Mouse (Mus musculus) midbrain, embryonic 16.5 days (tissue): ENCODE data around the gene Cpm. TPM values are rescaled to one million over a fixed set of nuclear protein-coding genes. Genes with fewer than 3 reads are reported as not detected.

Experiments used
- ATAC-seq: fragments of 200-750 bp; cut with Nextera tagmentation; 2 replicates; pipeline ENCODE4 v1.8.0; 2017; ENCODE audit warnings: moderate TSS enrichment
- H3K27ac ChIP-seq: fragments of 300-500 bp; sonication (generic); 2 replicates; pipeline ENCODE4 v1.5.1; 2014; ENCODE audit warnings: mild to moderate bottlenecking, low read length, mixed read lengths
- H3K27me3 ChIP-seq: fragments of 300-500 bp; sonication (generic); 2 replicates; pipeline ENCODE4 v1.6.1; 2014; ENCODE audit warnings: low read depth, low read length, mixed read lengths; ENCODE audit not compliant: control insufficient read depth, insufficient read depth
- H3K36me3 ChIP-seq: fragments of 300-500 bp; sonication (generic); 2 replicates; pipeline ENCODE4 v1.6.1; 2014; ENCODE audit warnings: mild to moderate bottlenecking, low read length, moderate library complexity, mixed read lengths; ENCODE audit not compliant: control insufficient read depth, insufficient read depth
- H3K4me1 ChIP-seq: fragments of 300-500 bp; sonication (generic); 2 replicates; pipeline ENCODE4 v1.6.1; 2014; ENCODE audit warnings: mild to moderate bottlenecking, low read length, mixed read lengths; ENCODE audit not compliant: control insufficient read depth, insufficient read depth
- H3K4me2 ChIP-seq: fragments of 300-500 bp; sonication (generic); 2 replicates; pipeline ENCODE4 v1.6.1; 2014; ENCODE audit warnings: mild to moderate bottlenecking, low read length, mixed read lengths
- H3K4me3 ChIP-seq: fragments of 300-500 bp; sonication (generic); 2 replicates; pipeline ENCODE4 v1.5.1; 2014; ENCODE audit warnings: low read depth, mild to moderate bottlenecking, low read length, moderate library complexity, mixed read lengths
- H3K9ac ChIP-seq: fragments of 300-500 bp; sonication (generic); 2 replicates; pipeline ENCODE4 v1.6.1; 2014; ENCODE audit warnings: low read depth, low read length, mixed read lengths
- H3K9me3 ChIP-seq: fragments of 300-500 bp; sonication (generic); replicated peaks from 2 replicates; pipeline ENCODE4 v1.6.1; 2014; ENCODE audit warnings: mild to moderate bottlenecking, low read length, mixed read lengths; ENCODE audit not compliant: control insufficient read depth, poor library complexity, severe bottlenecking
- WGBS: fragments of 180-500 bp; shearing (Covaris S2); extraction: QIAGEN DNeasy Blood & Tissue Kit; methylation state at CpG from one replicate; pipeline ENCODE4 v1.1.7; 2014; 5-methylcytosine and 5-hydroxymethylcytosine counted together
- polyA plus RNA-seq: library from polyadenylated mRNA; unstranded; fragments of >200 nt; fragmentation: Nextera tagmentation; extraction: Ambion mirVana; gene quantifications from 2 replicates; pipeline ENCODE4 v1.2.1, GENCODE M21; 2015

The Cpm gene
- polyA plus RNA-seq, 1 experiment from 2014 or later = 13.5 TPM

- H3K9ac ChIP-seq = no peak overlapping the region
- no peak for ATAC-seq
- 96% methylated on average over 8 of the region's 8 CpGs for WGBS
- no peak overlapping the region for H3K4me2 ChIP-seq
- no peak overlapping the region for H3K27ac ChIP-seq
- no peaks in the 10 kb centered on the region for H3K9me3 ChIP-seq
- peaks cover 51% of the 10 kb centered on the region for H3K36me3 ChIP-seq
- no peak overlapping the region for H3K4me3 ChIP-seq
- no peaks in the 10 kb centered on the region for H3K4me1 ChIP-seq
- no peaks in the 10 kb centered on the region for H3K27me3 ChIP-seq
Measured at GRCm38 (mm10) chr10:117696021-117696826, 66.9 kb downstream of the Cpm start.

- WGBS = 93% methylated on average over 6 of the region's 6 CpGs
- H3K4me1 ChIP-seq = no peaks in the 10 kb centered on the region
- no peak overlapping the region for H3K27ac ChIP-seq
- H3K27me3 ChIP-seq = no peaks in the 10 kb centered on the region
- H3K4me2 ChIP-seq = no peak overlapping the region
- no peaks in the 10 kb centered on the region for H3K9me3 ChIP-seq
- H3K4me3 ChIP-seq = no peak overlapping the region
- no peak for ATAC-seq
- H3K9ac ChIP-seq = no peak overlapping the region
- peaks cover 50% of the 10 kb centered on the region for H3K36me3 ChIP-seq
Measured at GRCm38 (mm10) chr10:117696827-117697560, 67.7 kb downstream of the Cpm start.

- H3K9me3 ChIP-seq = no peaks in the 10 kb centered on the region
- 96% methylated on average over 3 of the region's 3 CpGs for WGBS
Measured at GRCm38 (mm10) chr10:117697561-117698115, 68.3 kb downstream of the Cpm start.

GRCm38 (mm10) chr10:117698313-117699138 is 69.2 kb downstream of the Cpm start:
- Histone ChIP-seq H3K27me3 (no peaks in the 10 kb centered on the region), H3K4me1 (no peaks in the 10 kb centered on the region), H3K4me2 (no peak overlapping the region), H3K4me3 (no peak overlapping the region), H3K36me3 (peaks cover 53% of the 10 kb centered on the region), H3K9ac (no peak overlapping the region), H3K9me3 (no peaks in the 10 kb centered on the region), H3K27ac (no peak overlapping the region)
- ATAC-seq = no peak
- WGBS = 97% methylated on average over 10 of the region's 10 CpGs

More at GRCm38 (mm10) chr10:117697561-117698115, 68.3 kb downstream of the Cpm start:
- H3K27me3 ChIP-seq = no peaks in the 10 kb centered on the region
- H3K36me3 ChIP-seq = peaks cover 46% of the 10 kb centered on the region
- H3K27ac ChIP-seq = no peak overlapping the region
- no peak overlapping the region for H3K4me3 ChIP-seq
- no peak overlapping the region for H3K4me2 ChIP-seq
- ATAC-seq = no peak
- H3K4me1 ChIP-seq = no peaks in the 10 kb centered on the region
- no peak overlapping the region for H3K9ac ChIP-seq

- H3K4me1 ChIP-seq = no peaks in the 10 kb centered on the region
- WGBS = 96% methylated on average over 4 of the region's 4 CpGs
- no peak overlapping the region for H3K27ac ChIP-seq
- no peak overlapping the region for H3K4me2 ChIP-seq
- peaks cover 49% of the 10 kb centered on the region for H3K36me3 ChIP-seq
- no peak overlapping the region for H3K4me3 ChIP-seq
- no peak for ATAC-seq
- no peaks in the 10 kb centered on the region for H3K27me3 ChIP-seq
- no peak overlapping the region for H3K9ac ChIP-seq
- no peaks in the 10 kb centered on the region for H3K9me3 ChIP-seq
Measured at GRCm38 (mm10) chr10:117699914-117700313, 70.6 kb downstream of the Cpm start.

GRCm38 (mm10) chr10:117700450-117700849 is 71.2 kb downstream of the Cpm start:
- peaks cover 51% of the 10 kb centered on the region for H3K36me3 ChIP-seq
- no peak for ATAC-seq
- WGBS = 93% methylated on average over 1 of the region's 1 CpGs

GRCm38 (mm10) chr10:117701034-117701829 is 71.9 kb downstream of the Cpm start:
- Histone ChIP-seq H3K4me2 (no peak overlapping the region), H3K9ac (no peak overlapping the region), H3K9me3 (no peaks in the 10 kb centered on the region), H3K36me3 (peaks cover 46% of the 10 kb centered on the region), H3K4me1 (no peaks in the 10 kb centered on the region), H3K4me3 (no peak overlapping the region), H3K27me3 (no peaks in the 10 kb centered on the region), H3K27ac (no peak overlapping the region)
- WGBS = 91% methylated on average over 6 of the region's 6 CpGs
- no peak for ATAC-seq

More at GRCm38 (mm10) chr10:117700450-117700849, 71.2 kb downstream of the Cpm start:
- Histone ChIP-seq H3K27me3 (no peaks in the 10 kb centered on the region), H3K9me3 (no peaks in the 10 kb centered on the region), H3K27ac (no peak overlapping the region), H3K4me1 (no peaks in the 10 kb centered on the region), H3K9ac (no peak overlapping the region), H3K4me3 (no peak overlapping the region), H3K4me2 (no peak overlapping the region)
